Mouse (Mus musculus) ES-Bruce4 (cell line): Measurements from ENCODE around the gene Ids. TPM values are rescaled to one million over a fixed set of nuclear protein-coding genes. Genes with fewer than 3 reads are reported as not detected.
A peak's percentile ranks its signal among the peaks of the same experiment; 100 is the strongest.

Experiments
- H3K27ac ChIP-seq: 2 replicates; pipeline ENCODE4 v1.5.1; 2012; ENCODE audit warnings: low read length, inconsistent platforms; ENCODE audit not compliant: insufficient read depth
- H3K27me3 ChIP-seq: 2 replicates; pipeline ENCODE4 v1.6.1; 2012; ENCODE audit warnings: mild to moderate bottlenecking, low read length, inconsistent platforms; ENCODE audit not compliant: control insufficient read depth, poor library complexity, insufficient read depth, severe bottlenecking
- H3K36me3 ChIP-seq: 2 replicates; pipeline ENCODE4 v1.6.1; 2012; ENCODE audit warnings: inconsistent platforms, mild to moderate bottlenecking, low read length, moderate library complexity; ENCODE audit not compliant: control insufficient read depth, poor library complexity, insufficient read depth, severe bottlenecking
- H3K4me1 ChIP-seq: one replicate; pipeline ENCODE4 v1.8.1; 2011; ENCODE audit warnings: low read length; ENCODE audit not compliant: control insufficient read depth, insufficient read depth
- H3K4me3 ChIP-seq: 2 replicates; pipeline ENCODE4 v1.5.1; 2011; ENCODE audit warnings: low read depth, mild to moderate bottlenecking, low read length
- H3K9ac ChIP-seq: 2 replicates; pipeline ENCODE4 v1.6.1; 2012; ENCODE audit warnings: low read depth, mild to moderate bottlenecking, inconsistent platforms; ENCODE audit not compliant: poor library complexity, severe bottlenecking
- H3K9me3 ChIP-seq: replicated peaks from 2 replicates; pipeline ENCODE4 v1.6.1; 2012; ENCODE audit warnings: mild to moderate bottlenecking, low read length, inconsistent platforms; ENCODE audit not compliant: control insufficient read depth, poor library complexity, insufficient read depth, severe bottlenecking
- CTCF ChIP-seq: IDR thresholded peaks from one replicate; pipeline ENCODE4 v1.8.1; 2011; ENCODE audit warnings: low read depth, low read length
- EP300 ChIP-seq: IDR thresholded peaks from 2 replicates; pipeline ENCODE4 v1.6.1; 2011; ENCODE audit warnings: low read depth, low read length; ENCODE audit not compliant: insufficient read depth
- POLR2A ChIP-seq: IDR thresholded peaks from one replicate; pipeline ENCODE4 v1.8.1; 2011; ENCODE audit warnings: low read length; ENCODE audit not compliant: insufficient read depth
- polyA plus RNA-seq: library from polyadenylated mRNA; stranded (reverse); fragments of >200 nt; gene quantifications from 2 replicates; pipeline ENCODE4 v1.2.4, GENCODE M21; 2011; ENCODE audit warnings: low read depth; ENCODE audit not compliant: missing spikeins, insufficient read depth, insufficient read length

Ids gene
- polyA plus RNA-seq, 1 experiment = 19.0 TPM

DNA sequence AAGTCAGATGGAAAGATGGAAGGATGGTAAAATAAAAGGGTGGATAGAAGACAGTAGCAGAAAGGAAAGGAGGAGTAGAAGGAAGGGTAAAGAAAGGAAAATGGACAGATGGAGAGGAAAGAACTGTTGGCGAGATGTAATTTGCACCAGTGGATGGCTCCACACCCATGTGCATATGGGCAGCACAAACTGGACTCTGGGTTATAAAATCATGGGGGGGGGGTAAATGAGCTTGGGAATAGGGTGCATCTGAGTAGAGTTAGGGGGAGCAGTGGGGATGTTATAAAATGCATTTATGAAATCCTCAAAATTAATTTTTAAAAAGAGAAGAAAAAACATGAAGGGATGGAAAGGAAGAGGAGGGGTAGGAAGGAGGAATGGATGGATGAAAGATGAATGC is 682 bp downstream of the Ids start:
- no peak for TF ChIP-seq EP300
- TF ChIP-seq CTCF = no peak
- TF ChIP-seq POLR2A = no peak
- H3K4me1 ChIP-seq = no peaks in the 10 kb centered on the region
- no peak overlapping the region for H3K27ac ChIP-seq
- H3K9me3 ChIP-seq = no peaks in the 10 kb centered on the region
- H3K27me3 ChIP-seq = no peaks in the 10 kb centered on the region
- peak overlapping the region; percentile 37; the same call in 1 of the 2 replicates for H3K9ac ChIP-seq
- no peaks in the 10 kb centered on the region for H3K36me3 ChIP-seq
- no peak overlapping the region for H3K4me3 ChIP-seq

DNA sequence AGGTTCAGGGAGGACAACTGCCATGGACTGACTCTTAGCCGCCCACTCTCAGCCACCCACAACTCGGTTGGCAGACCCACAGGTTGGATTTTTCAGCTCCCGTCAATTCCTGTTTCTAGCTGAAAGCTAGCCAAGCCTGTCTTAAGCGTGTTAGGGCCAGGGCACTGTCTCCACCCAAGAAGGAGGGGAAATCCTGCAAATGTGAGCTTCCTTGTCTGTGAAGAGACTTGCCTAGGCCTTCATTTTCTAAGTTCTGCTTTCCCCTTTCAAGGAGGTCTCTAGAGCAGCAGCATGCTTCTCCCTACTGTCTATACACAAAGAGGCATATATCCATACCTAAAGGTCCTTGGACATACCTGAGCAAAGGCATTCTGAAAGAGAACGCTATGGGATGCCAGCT is 1.4 kb downstream of the Ids start:
- Histone ChIP-seq H3K27me3 (no peaks in the 10 kb centered on the region), H3K4me1 (no peaks in the 10 kb centered on the region), H3K9ac (no peak overlapping the region), H3K27ac (no peak overlapping the region), H3K36me3 (no peaks in the 10 kb centered on the region), H3K4me3 (no peak overlapping the region), H3K9me3 (no peaks in the 10 kb centered on the region)
- no peak for TF ChIP-seq EP300
- TF ChIP-seq POLR2A = no peak
- no peak for TF ChIP-seq CTCF

DNA sequence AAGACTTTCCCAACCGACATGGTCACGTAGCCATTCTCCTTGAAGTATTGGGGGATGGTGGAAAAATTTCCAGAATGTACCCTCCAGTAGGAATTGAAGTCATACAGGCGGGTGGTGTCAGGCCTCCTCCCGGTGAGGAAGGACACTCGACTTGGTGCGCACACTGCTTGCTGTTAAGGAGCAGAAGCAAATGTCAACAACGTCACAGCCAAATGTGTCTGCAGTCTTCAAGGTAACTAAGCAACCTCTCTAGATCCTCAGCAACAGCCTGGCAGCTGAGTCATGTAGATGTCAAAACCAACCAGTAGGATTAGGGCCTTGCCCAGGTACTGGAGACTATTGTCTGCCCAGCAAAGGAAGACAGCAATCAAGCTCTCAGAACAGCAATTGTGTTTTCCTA is 1.9 kb downstream of the Ids start:
- TF ChIP-seq CTCF = no peak

DNA sequence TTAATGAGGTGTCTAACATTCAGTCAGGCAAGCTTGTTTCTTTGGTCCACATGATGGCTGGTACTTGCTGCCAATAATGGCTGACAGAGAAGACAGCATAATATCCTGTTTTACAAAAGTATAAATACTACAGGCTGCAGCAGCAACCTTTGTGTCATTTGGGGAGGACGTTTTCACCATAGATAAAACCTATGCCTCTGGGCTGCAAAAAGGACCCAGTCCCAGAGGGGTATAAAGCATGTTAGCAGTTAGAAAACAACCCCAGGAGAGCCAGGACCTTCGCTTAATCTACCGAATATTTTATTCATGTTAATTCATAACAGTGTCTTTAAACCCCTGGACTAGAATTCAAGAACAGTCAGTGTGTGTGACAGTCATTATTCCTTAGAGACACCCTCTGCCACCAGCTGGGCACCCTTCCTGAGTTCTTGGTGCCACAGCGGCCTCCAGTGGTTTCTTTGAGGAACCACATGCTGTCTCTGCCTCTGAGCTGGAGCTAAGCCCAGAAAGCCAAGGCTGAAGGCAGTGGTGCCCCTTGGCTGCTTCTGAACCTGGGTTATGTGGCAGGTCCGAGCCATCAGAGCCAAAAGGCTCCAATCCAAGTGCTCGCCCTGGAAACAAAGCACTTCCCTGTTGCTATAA is 34.6 kb downstream of the Ids start:
- Histone ChIP-seq H3K27me3 (no peaks in the 10 kb centered on the region), H3K9me3 (no peaks in the 10 kb centered on the region), H3K36me3 (no peaks in the 10 kb centered on the region), H3K27ac (no peak overlapping the region), H3K4me1 (peaks cover 5% of the 10 kb centered on the region), H3K4me3 (no peak overlapping the region), H3K9ac (no peak overlapping the region)
- TF ChIP-seq CTCF = peak; percentile 56
- no peak for TF ChIP-seq EP300
- no peak for TF ChIP-seq POLR2A

More for the DNA sequence above, 1.9 kb downstream of the Ids start:
- Histone ChIP-seq H3K36me3 (no peaks in the 10 kb centered on the region), H3K27ac (no peak overlapping the region), H3K9me3 (no peaks in the 10 kb centered on the region), H3K9ac (no peak overlapping the region), H3K4me3 (no peak overlapping the region), H3K27me3 (no peaks in the 10 kb centered on the region), H3K4me1 (no peaks in the 10 kb centered on the region)

DNA sequence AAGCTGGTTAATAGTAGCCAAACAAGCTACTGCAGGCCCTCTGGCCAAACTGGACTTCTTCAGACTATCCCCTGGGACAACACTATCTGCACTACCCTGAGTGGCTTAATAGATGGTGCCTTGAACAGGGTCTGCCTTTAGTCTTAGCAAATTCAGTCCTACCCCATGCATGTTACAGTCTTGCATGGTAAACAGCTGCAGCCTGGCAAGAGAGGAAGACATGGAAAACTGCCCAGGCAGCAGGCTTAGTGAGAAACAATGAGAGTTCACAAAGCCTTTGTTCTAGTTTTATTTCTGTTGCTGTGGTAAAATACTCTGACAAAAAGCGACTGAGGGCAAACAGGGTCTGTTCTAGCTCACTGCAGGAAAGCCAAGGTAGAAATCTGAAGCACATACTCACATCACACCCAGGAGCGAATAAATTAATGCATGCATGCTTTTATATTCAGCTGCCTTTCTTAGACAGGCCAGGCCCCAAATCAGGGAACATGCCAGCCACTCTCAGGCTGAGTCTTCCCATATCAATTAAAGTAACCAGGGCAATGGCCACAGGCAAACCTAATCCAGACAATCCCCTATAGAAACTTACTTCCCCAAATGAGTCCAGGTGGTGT is 36.2 kb downstream of the Ids start:
- H3K27ac ChIP-seq = no peak overlapping the region
- H3K9ac ChIP-seq = no peak overlapping the region
- no peaks in the 10 kb centered on the region for H3K27me3 ChIP-seq
- no peak overlapping the region for H3K4me3 ChIP-seq
- H3K4me1 ChIP-seq = peaks cover 5% of the 10 kb centered on the region
- no peak for TF ChIP-seq POLR2A
- TF ChIP-seq CTCF = no peak
- no peak for TF ChIP-seq EP300
- no peaks in the 10 kb centered on the region for H3K36me3 ChIP-seq
- no peaks in the 10 kb centered on the region for H3K9me3 ChIP-seq

DNA sequence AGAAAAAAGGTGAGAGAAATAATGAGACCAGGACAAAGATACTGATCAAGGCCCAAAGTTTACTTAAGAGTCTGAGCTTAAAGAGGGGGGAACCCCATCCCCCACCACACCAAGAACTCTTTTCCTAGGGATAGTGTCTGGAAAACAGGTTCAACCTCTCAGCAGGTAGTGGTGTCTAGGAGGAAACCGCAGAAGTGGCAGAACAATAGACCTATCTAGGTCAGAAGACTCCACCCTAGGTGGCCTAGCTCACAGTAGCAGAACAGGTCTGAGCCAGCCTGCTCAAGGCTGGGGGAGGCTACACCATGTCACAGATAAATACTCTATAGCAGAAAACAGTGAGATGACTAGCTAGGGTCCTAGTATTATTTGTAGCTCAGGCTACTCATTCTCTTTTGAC is 37.2 kb downstream of the Ids start:
- H3K27ac ChIP-seq = peak overlapping the region; percentile 59; the same call in 1 of the 2 replicates
- H3K27me3 ChIP-seq = no peaks in the 10 kb centered on the region
- TF ChIP-seq EP300 (peak; percentile 73), POLR2A (no peak), CTCF (no peak)
- H3K9me3 ChIP-seq = no peaks in the 10 kb centered on the region
- H3K4me1 ChIP-seq = peaks cover 5% of the 10 kb centered on the region
- H3K36me3 ChIP-seq = no peaks in the 10 kb centered on the region
- H3K4me3 ChIP-seq = no peak overlapping the region
- no peak overlapping the region for H3K9ac ChIP-seq
